Mouse (Mus musculus) spleen, adult 18-20 months (tissue): Measurements from ENCODE around the gene Trappc10.

Source experiments
- DNase-seq, 2 experiments: peaks; one replicate each; pipeline ENCODE4 v3.0.0; 2022; ENCODE audit warnings: mixed read lengths in 2 of 2

The Trappc10 gene

DNA sequence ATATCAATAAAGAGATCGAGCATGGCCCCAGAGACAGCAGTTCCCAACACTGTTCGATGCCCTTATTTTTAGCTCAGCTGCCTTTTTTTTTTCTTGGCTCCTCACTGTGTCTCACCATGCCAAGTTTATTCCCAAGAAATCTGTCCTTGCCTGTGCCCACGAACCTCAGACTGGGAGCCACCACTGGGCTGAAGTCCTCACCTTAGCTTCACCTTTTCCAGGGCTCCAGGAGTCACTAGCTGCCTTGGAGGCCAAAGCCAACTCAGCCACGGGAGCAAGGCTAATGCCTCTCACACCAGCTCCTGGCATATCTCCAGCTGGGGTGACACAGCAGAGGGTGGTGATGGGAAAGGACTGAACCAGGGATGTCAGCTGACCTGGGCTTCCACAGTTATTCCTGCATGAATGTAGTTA, 11.2 kb upstream of the Trappc10 start:
- no peak for DNase-seq

DNA sequence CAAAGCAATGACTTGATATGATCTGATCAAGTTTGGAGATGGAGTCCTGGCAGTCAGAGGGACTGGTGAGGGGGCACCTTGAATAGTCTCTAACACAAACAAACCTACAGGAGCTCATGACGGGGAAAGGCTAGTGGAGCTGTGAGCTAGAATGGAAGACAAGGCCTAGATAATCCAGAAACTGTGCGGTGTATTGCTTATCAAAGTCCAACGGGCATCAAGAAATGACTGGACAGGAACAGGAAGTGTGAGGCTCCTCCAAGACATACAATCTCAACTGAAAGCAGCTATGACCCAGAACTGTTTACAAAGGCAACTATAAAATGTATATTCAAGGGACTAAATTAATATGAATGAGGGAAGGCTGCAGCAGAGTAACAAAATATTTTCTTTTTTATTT, 2.8 kb upstream of the Trappc10 start:
- DNase-seq, result no peak

DNA sequence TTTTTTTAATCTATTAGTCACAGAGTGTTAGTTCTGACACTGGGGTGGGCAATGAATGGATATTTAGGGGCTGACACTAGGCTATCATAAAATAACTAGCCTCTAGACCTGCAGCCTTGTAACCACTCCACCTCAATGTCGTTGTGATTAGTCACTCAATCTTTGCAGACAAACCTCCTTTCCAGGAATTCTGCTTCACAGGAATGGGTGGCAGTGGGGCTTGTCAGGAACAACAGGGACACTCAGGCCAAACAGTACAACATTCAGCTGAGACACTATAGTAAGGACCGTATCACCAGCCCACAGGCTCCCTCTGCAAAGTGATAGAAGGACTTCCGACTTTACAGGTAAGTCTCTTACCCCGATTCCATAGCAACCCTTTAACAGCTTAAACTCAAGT, 2.3 kb upstream of the Trappc10 start:
- DNase-seq, result no peak

DNA sequence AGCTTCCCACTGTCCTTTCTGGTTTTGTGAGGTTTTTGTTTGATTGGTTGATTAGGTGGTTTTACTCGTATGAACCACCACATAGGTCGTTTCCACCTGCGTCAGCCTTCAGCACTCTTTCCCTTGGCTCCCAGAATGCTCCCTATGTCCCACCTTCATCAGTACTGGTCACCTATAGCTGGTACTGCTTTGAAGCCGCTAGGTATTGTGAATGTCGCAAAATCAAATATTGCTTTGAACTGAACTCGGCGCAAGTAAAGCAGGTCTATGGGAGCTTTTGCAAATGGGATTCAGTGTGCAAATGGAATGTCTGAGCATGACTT, 745 bp upstream of the Trappc10 start:
- no peak for DNase-seq

DNA sequence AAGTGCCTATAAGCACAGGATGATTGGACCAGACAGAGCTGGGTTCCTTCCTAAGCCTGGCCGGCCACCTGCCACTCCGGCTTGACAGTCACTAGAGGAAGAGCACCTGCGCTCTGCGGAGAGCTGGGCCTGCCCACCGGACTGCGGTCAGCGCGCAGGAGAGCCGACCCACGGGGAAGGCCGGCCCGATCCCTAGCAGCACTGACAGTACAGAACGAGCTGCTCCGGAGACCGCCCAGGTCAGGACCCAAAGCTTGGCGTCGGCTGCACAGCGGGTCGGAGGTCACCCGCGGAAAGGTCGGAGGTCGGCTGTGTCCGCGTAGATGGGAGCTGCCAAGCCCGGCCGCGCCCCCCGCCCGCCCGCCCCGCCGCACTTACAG, 393 bp downstream of the Trappc10 start:
- peak in 1 of 2 experiments; percentile 34 for DNase-seq

DNA sequence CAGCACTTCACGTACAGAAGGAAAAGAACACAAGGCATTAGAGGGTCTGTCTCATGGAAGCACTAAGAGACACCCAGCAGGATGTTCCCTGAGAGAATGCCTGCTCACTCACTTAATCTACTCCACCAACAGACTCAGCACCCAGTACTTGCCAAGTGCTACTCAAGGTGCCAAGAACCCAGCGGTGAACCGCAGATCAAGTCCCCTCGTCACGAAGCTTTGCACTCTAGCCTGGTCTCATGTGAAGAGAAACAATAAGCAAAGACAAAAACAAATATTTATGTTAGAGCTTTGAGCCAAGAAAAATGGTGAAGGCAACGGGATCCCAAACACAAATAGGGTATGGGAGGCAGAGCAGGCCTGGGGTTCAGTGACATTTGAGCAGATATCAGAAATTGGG, 5.5 kb downstream of the Trappc10 start:
- DNase-seq, result no peak

DNA sequence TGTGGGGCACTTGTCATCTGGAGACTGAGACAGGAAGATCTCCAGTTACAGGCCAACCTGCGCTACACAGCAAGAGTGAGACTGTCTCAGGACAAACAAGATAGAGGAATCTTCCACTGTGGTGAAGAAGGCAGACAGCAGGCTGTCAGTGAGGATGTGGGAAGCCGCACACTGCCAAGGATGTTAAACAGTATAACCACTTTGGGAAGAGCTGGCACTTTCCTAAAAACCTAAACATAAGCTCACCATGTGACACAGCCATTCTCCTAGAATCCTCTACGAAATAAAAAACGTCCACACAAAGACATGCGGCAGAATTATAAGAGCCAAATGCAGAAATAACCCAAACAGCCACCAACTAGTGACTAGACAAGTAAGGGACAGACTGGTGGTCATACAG, 6.1 kb downstream of the Trappc10 start:
- no peak for DNase-seq

DNA sequence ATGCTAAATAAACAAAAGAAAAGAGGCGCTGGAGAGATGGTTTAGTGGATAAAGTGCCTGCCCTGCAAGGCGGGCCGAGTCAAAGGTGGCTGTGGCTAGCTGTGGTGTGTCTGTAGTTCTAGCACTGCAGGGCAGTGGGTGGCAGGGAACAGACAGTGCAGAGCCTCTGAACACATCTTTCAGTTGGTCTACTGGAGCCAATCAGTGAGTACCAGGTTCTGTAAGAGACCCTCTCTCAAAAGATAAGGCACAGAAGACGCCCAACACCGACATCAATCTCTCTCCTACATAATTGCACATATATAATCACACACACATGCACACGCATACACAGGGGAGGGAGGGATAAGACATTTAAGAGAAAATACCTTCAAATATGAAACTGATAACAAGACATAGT, 6.6 kb downstream of the Trappc10 start:
- no peak for DNase-seq

DNA sequence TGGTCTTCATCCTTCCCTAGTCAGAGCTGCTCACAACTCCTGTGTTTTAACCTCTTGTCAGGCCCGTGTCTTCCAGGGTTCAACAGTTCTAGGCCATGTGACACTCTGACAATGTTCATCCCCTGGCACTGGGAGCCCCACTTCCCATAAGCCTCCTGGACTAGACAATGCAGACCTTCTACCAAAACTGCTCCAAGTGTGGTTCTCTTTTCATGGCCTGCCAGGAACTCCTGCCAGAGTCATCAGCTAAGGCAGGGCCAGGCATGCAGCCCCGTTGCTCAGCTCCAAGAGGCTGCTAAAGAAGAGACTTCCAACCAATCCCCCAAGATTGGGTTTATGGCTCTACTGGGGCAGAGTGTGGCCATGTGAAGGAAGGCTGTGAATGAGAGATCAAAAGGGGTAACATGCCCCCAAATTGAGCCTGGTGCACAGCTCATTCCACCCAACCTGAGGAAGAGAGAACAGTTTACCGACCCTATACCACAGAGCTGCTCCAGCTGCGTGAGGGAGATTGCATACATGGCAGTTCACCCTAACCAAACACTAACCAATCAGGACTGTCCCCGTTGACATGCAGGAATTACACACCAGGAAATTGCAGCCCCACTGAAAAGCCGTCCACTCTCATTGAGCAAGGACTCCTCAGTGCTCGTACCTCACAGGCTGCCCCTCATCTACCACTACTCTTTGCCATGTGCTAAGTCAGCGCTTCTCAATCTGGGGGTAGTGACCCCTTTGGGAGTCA, 7.4 kb downstream of the Trappc10 start:
- DNase-seq, result no peak

DNA sequence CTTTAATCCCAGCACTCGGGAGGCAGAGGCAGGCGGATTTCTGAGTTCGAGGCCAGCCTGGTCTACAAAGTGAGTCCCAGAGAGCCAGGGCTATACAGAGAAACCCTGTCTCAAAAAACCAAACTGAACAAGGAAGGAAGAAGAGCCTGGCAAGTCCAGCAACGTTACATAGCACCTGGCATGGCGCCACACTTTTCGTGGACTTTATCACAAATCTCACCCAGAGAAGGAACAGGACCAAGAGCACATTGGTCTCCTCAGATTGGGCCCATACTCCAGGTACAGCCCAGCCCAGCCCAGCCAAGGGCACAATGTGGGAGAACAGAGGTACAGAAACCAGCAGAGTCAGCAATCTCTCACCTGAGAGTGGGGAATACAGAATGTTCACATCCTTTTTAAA, 10.7 kb downstream of the Trappc10 start:
- DNase-seq, result no peak

DNA sequence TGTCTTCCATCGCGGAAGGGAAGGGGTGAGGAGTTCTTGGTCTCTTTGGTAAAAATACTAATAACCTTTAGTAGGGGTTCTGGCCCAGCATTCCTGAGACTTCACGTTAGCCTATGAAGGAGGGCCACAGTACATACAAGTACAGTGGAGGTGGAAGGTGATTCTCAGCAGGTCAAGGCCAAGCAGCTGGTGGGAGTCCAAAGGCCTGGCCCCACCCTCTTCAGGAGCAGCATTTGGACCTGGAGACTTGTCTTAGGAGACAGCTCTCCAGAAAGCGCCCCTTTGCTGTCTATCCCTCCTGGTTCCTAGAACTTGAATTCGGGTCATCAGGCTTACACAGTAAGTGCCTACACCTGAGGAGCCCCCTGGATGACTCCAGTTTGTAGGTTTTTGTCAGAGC, 11.3 kb downstream of the Trappc10 start:
- no peak for DNase-seq

DNA sequence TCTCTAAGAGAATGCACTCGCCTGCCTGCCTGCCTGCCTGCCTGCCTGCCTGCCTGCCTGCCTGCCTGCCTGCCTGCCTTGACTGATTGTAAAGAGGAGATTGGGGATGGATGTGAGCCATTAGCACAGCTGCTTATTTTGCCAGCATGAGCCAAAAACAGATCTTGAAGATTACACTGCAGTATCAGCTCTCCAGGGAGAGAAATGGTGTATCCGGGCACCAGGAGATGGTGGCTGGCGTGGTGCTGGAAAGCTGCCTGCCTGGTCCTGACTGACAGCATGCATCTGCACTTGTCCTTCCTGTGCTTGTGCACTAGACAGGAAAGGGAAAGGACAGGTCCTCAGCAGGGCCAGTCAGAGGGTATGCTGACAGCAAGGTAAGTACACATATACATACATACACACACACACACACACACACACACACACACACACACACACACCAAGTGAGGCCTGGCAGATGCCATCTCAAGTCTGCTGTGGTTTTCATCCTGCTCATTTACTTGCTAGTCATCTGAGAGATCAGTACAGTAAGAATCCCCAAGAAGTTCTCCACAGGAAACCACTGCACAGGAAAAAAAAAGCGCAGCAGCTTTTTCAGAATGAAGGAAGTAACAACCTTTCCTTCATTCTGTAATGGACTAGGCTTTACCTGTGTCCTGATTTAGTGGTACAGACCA, 12.0 kb downstream of the Trappc10 start:
- DNase-seq, result no peak

DNA sequence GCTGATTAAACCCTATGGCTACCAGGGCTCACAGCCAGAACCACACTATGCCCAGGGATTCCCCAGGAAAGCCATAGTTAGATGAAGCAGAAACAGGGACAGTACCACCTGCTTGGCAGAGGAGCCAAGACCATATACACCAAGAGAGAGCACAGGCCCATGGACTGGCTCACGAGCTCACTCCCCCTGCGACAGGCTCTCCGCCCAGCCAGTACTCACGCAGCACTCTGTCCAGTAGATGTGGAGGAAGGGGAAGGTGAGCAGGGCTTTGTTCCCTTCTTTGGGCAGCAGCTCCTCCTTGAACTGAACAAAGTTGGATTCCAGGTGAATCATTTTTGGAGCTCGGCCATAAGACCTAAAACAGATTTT, 15.9 kb downstream of the Trappc10 start:
- no peak for DNase-seq

DNA sequence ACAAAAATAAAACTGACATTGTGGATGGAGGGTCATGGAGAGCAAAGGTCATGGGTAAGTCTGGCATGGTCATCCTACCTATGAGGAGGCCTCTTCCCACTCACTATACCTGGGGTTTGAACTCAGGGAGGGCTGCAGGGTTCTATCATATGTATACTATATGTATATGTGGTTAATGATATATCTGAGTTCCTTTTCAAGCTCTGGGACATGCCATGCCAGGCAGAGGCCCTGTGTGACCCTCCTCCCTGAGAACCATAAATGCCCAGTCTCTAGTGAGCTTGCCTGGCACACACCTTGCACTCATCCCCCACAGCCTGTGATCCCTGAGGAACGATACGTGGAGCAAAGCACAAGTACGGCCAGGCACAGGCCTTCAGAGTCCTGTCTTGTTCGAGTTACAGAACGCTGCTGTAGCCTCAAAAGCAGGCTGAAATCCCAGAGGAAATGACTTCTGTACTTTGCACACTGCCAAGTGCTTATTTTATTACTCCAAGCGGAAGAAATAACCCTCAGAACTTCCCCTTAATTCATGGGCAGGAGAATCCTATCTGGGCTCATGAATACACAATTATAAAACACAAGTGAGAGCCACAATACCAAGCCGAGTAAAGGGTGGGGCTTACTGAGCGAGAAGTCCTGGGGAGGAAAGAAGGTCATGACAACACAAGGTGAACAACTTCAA, 16.4 kb downstream of the Trappc10 start:
- no peak for DNase-seq

DNA sequence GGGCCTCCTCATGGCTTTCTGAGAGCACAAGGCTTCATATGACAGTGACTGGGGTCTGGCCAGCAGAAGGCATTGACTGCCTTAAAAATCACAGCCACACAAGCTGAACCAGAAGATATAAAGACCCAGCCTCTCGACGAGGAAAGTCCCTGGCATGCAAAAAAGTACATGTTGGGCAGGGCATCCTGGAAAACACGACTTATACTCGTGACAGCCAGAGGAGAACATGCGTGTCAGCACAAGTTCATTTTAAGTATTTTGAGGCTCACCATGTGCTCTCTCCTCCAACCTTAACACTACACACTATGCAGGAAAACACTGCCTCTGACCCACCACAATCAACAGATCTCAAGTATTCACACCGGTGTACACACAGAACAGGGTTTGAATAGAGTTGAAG, 20.3 kb downstream of the Trappc10 start:
- DNase-seq, result no peak

DNA sequence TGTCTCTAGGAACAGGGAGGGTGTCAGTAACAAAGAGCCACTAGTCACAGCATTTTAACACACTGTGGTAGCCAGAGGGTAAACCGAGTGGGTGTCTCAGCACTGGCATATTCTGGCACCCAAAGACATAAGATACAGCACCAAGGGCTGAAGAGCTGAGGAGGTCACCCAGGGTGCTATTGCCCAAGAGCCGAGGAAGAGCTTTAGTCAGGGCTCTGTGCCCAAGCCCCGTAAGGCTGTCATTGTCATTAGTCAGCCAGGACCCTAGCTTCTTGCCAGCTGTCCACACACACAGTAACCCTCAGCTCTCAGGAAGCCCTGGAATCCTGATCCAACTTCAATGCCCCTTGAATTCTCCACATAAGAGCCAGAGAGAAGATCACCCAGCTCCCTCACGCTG, 21.5 kb downstream of the Trappc10 start:
- DNase-seq, result no peak

DNA sequence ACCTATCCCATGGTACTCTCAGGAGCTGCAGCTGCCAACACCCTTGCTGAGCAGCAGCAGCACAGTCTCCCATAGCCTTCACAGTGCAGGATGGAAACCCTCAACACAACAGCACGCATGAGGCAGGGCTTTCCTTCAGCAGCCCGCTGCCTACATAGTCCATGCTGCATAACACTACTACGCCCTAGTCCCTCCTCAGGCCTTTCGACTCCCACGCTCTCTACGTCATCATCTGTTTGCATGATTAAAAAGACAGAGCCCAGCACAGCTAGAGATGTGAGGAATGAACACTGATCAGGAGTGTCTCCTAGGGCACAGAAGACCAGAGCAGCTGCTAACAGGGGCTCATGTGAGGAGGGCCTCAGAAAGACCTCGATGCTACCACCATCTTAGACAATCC, 23.1 kb downstream of the Trappc10 start:
- no peak for DNase-seq

DNA sequence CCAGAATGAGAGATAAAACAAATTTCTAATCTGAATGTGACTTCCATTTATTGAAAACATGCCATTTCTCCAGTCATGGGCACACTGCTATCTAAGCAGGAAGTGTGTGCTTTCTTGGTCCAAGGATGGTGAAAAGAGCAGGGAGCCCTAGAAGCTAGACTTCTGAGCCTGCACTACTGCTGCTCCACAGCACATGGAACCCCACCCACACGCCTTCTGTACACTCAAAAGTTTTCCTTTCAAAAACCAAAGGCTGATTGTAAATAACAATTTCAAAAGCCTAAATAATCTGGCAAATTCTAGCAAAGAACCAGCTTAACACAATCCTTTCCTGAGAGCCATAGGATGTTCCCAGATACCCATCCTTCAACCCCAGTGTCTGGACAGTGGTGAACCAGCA, 24.9 kb downstream of the Trappc10 start:
- no peak for DNase-seq

DNA sequence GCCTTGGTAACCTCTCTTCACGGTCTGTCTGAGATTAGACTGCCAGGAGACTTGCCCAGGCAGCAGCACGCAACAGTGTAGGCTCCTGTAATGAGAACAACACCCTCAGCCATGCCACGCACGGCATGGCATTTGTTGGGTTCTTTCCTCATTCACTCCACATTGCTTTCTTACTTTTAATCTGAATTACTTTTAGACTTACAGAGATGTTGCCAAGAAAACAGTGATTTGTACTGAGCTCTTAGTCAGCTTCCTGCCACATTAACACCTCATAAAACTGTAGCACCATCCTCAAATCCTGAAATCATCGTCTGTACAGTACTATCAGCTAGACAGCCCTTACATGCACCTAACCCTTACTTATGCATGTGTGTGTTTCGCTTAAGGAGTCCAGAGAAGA, 25.9 kb downstream of the Trappc10 start:
- no peak for DNase-seq

DNA sequence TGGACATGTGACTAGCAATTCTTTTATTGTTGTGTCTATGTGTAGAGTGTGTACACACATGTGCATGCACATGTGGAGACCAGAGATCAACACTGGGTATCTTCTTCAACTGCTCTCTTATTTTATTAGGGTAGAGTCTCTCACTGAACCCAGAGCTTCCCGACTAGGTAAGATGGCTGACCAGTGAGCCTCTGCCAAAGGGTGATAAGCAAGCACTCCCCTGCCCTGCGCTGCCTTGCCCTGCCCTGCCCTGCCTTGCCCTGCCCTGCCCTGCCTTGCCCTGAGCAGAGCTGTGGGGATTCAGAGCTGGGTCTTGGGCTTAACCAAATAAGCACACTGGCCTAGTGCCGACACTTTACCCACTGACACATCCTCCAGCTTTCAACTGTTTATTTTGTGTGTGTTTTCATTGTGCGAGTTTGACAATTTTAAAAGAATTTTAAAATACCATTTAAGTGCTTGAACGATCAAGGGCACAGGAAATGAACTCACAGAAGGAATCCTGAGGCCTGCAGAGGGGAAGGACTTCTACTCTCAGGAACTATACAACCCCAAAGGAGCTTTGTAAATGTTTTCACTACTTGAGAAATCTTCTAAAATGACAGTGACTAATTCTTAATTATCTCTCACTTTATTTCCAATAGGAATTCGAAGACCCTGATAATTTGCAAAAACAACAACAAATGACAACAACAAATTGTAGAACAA, 27.9 kb downstream of the Trappc10 start:
- DNase-seq, result no peak

DNA sequence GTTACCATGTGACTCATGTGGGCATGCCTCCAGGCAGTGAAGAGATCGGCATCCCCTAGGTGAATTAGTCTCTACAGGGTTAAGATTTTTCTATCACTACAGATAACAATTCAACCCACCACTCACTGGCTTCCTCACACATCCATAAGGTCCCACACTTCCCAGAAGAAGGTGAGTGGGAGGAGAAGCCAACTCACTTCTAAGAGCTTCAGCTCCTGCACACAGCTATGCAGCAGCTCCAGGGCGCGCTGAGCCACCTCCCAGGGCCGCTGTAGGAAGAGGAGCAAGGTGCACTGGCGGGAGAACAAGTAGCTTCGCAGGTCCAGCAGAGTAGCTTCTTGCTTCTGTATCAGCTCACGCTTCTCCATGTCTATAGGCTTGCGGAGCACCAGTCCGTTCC, 30.1 kb downstream of the Trappc10 start:
- no peak for DNase-seq

DNA sequence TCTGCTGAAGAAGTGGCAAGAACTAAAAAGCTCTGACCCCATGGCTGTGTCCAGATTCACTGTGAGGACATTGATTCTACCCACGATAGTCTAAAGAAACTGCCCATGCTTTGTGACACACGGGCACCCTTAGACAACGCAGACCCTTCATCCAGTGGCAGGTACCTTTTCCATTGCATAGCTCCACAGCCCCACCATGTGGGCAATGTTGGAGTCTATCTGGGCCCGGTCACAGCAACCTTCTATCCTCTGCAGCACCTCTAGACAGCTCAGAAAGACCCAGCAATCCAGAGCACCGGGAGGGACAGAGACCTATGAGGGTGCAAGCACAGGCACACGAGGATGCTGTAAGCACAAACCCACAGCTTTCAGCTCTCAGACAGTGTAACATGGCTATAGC, 33.1 kb downstream of the Trappc10 start:
- peak in 1 of 2 experiments; percentile 37 for DNase-seq

DNA sequence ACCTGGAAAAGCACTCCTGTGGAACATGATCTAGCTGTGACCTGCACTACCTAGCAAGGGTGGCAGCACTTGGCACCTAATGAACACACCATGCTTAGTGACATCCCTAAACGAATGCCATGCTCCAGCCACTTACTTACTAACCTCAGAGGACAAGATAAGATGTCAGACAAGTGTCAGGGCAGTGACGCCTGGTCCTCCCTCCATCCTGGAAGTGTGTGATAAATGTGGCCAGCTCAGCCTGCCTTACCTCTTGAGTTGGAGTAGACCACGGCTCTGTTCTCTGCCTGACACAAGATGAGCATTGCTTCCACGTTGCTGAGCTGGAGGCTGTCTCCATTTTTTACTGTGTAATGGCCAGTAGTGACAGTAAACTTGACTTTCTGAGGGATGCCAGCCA, 43.3 kb downstream of the Trappc10 start:
- DNase-seq, result no peak

DNA sequence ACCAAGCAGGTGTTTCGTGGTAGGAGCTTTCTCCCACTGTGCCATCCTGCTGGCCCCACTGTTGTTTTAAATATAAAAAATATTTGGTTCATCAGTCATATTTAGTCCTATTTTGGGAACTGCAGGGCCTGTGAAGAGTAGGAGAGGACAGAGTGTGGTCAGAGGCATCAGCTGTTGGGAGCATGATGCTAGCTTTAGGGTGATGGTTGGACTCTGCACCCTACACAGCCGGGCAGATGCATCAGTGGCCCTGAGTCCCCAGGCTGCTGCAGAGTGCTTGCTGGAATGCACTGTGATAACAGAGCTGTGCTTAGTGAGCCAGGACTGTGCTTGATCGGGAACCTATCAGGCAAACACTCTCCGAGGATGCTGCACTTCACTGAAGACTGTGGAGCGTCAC, 51.5 kb downstream of the Trappc10 start:
- no peak for DNase-seq
